Mouse (Mus musculus): ENCODE results near the gene Mvp. TPM values are rescaled to one million over a fixed set of nuclear protein-coding genes. Genes with fewer than 3 reads are reported as not detected.

Mvp gene
- polyA plus RNA-seq, 2 experiments, result 7.9 TPM

DNA sequence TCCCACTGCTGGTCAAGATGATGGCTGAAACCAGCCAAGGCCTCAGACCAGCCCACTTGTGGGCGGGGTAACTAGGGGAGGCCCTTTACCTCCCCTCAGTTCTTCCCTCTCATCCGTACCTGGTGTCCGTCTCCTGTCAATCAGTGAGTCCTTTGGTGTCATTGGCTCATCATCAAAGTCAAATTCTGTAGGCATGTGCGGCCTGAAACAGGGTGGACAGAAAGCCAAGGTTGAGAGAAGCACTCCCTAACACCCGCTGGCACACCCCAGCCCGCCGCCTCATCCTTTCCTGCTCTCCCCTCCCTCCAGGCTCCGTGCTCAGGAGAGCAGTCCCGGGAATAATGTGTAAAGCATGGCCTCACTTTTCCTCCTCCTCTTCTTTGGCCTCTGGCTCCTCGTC lies 1.7 kb upstream of the Mvp start:
- WGBS, result 2% methylated on average over 10 of the region's 10 CpGs
- Histone ChIP-seq H3K4me3 (replicated peaks; ENCODE audit: low read length) (peak overlapping the region; percentile 75), H3K36me3 (ENCODE audit: control insufficient read depth, insufficient read depth, low read length) (peaks cover 35% of the 10 kb centered on the region), H3K9me3 (ENCODE audit: control insufficient read depth, low read length) (no peaks in the 10 kb centered on the region), H3K27ac (replicated peaks; ENCODE audit: low read depth, low read length) (peak overlapping the region; percentile 93), H3K4me1 (ENCODE audit: control insufficient read depth, insufficient read depth, low read length) (peaks cover 37% of the 10 kb centered on the region), H3K4me2 (replicated peaks; ENCODE audit: low read depth, low read length, severe bottlenecking) (peak overlapping the region; percentile 90), H3K27me3 (ENCODE audit: control insufficient read depth, insufficient read depth, low read length) (no peaks in the 10 kb centered on the region), H3K9ac (ENCODE audit: low read depth, low read length, severe bottlenecking) (peak overlapping the region; percentile 80)
- no peak for ATAC-seq (ENCODE audit: low FRiP score, low read depth)
- TF ChIP-seq POLR2A (IDR thresholded peaks at IDR 0.05; ENCODE audit: borderline replicate concordance, extremely low read depth, insufficient read depth, insufficient read length), result no peak
- peak; percentile 47 for DNase-seq (ENCODE audit: low spot score)

DNA sequence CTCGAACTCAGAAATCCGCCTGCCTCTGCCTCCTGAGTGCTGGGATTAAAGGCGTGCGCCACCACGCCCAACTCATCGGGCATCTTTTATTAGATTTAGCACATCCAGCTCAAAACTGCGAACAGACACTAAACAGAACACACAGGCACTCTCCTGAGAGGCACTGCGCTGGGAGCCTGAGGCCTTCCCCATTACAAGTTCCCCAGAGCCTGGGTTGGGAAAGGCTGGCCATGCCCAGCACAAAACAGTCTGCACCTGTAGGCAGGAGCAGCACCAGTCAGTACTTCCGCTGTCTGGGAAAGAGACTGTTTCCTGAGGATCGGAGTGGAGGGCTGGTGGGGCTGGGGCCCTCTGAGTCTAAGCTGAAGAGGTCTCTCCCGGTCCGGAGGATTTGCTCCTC lies 572 bp upstream of the Mvp start:
- H3K9me3 ChIP-seq (ENCODE audit: control insufficient read depth, low read length), result no peaks in the 10 kb centered on the region
- peaks cover 35% of the 10 kb centered on the region for H3K36me3 ChIP-seq (ENCODE audit: control insufficient read depth, insufficient read depth, low read length)
- H3K4me2 ChIP-seq (replicated peaks; ENCODE audit: low read depth, low read length, severe bottlenecking), result 0 out of 2 replicates have a peak overlapping the region, but pooled peaks have one; percentile 90
- peaks cover 28% of the 10 kb centered on the region for H3K4me1 ChIP-seq (ENCODE audit: control insufficient read depth, insufficient read depth, low read length)
- H3K9ac ChIP-seq (ENCODE audit: low read depth, low read length, severe bottlenecking), result peak overlapping the region; percentile 25; the same call in 1 of the 2 replicates
- WGBS, result 87% methylated on average over 12 of the region's 12 CpGs
- no peak overlapping the region for H3K4me3 ChIP-seq (replicated peaks; ENCODE audit: low read length)
- no peak for TF ChIP-seq POLR2A (IDR thresholded peaks at IDR 0.05; ENCODE audit: borderline replicate concordance, extremely low read depth, insufficient read depth, insufficient read length)
- DNase-seq (ENCODE audit: low spot score) (no peak), ATAC-seq (ENCODE audit: low FRiP score, low read depth) (no peak)
- no peaks in the 10 kb centered on the region for H3K27me3 ChIP-seq (ENCODE audit: control insufficient read depth, insufficient read depth, low read length)
- no peak overlapping the region for H3K27ac ChIP-seq (replicated peaks; ENCODE audit: low read depth, low read length)

DNA sequence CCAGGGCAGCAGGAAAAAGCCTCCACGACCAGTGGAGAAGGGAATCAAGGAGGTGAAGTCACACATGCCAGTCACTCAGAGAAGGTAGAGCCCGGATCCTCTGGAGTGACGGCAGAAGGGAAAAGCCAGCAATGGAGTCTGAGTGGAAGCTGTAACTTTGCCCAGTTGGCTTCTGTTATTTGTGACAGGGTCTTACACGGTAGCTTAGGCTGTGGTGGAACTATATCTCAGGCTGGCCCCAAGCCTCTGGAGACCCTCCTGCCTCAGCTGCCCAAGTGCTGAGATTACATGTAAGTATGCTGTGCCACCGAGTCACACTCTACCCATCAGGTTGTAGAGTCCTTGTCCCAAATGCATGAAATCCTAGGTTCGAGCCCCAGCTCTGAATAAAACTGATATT lies 1.0 kb downstream of the Mvp start:
- Histone ChIP-seq H3K4me3 (replicated peaks; ENCODE audit: low read length) (no peak overlapping the region), H3K9ac (ENCODE audit: low read depth, low read length, severe bottlenecking) (no peak overlapping the region), H3K4me2 (replicated peaks; ENCODE audit: low read depth, low read length, severe bottlenecking) (no peak overlapping the region), H3K27me3 (ENCODE audit: control insufficient read depth, insufficient read depth, low read length) (no peaks in the 10 kb centered on the region), H3K4me1 (ENCODE audit: control insufficient read depth, insufficient read depth, low read length) (peaks cover 19% of the 10 kb centered on the region), H3K36me3 (ENCODE audit: control insufficient read depth, insufficient read depth, low read length) (peaks cover 35% of the 10 kb centered on the region), H3K27ac (replicated peaks; ENCODE audit: low read depth, low read length) (no peak overlapping the region), H3K9me3 (ENCODE audit: control insufficient read depth, low read length) (no peaks in the 10 kb centered on the region)
- DNase-seq (ENCODE audit: low spot score), result no peak
- 92% methylated on average over 6 of the region's 6 CpGs for WGBS
- no peak for TF ChIP-seq POLR2A (IDR thresholded peaks at IDR 0.05; ENCODE audit: borderline replicate concordance, extremely low read depth, insufficient read depth, insufficient read length)
- ATAC-seq (ENCODE audit: low FRiP score, low read depth), result no peak

DNA sequence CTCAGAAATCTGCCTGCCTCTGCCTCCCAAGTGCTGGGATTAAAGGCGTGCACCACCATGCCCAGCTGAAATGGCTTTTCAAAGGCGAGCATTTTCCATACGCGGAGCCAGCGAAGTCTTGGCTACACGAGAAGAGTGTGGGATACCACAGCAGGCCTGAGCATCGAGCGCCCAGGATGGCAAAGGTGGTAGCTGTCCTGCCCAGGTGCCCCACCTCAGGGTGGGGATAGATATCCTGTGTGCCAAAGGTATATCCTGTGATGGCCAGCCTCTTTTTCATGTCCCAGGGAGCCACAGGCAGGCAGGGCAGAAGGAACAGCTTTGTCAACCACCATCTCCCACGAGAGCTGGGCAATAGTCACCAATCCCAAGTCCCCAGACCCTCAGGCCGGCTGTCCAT lies 1.6 kb downstream of the Mvp start:
- peaks cover 35% of the 10 kb centered on the region for H3K36me3 ChIP-seq (ENCODE audit: control insufficient read depth, insufficient read depth, low read length)

DNA sequence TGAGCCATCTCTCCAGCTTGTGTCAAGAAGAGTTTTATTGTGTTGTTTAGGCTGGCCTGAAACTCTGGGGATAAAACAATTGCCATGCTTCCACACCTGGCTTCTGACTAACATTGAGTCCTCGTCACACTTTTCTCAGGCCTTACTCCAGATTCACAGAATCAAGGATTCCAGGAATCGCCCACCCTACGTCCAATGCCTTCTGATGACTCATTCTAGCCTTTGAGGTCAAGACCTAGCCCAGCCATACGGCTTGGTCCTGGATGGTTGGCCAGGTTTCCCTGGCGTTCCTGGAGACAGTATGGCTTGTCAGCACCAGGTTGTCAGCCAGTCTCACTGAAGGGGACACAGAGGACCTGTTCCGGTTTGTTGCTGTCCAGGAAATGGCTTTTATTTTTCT lies 2.0 kb downstream of the Mvp start:
- Histone ChIP-seq H3K27me3 (ENCODE audit: control insufficient read depth, insufficient read depth, low read length) (no peaks in the 10 kb centered on the region), H3K4me1 (ENCODE audit: control insufficient read depth, insufficient read depth, low read length) (peaks cover 10% of the 10 kb centered on the region), H3K36me3 (ENCODE audit: control insufficient read depth, insufficient read depth, low read length) (peaks cover 35% of the 10 kb centered on the region), H3K4me2 (replicated peaks; ENCODE audit: low read depth, low read length, severe bottlenecking) (no peak overlapping the region), H3K9me3 (ENCODE audit: control insufficient read depth, low read length) (no peaks in the 10 kb centered on the region), H3K27ac (replicated peaks; ENCODE audit: low read depth, low read length) (no peak overlapping the region), H3K9ac (ENCODE audit: low read depth, low read length, severe bottlenecking) (no peak overlapping the region), H3K4me3 (replicated peaks; ENCODE audit: low read length) (no peak overlapping the region)
- 88% methylated on average over 6 of the region's 6 CpGs for WGBS
- ATAC-seq (ENCODE audit: low FRiP score, low read depth) (no peak), DNase-seq (ENCODE audit: low spot score) (no peak)
- TF ChIP-seq POLR2A (IDR thresholded peaks at IDR 0.05; ENCODE audit: borderline replicate concordance, extremely low read depth, insufficient read depth, insufficient read length), result no peak

More for the DNA sequence above, 1.6 kb downstream of the Mvp start:
- Histone ChIP-seq H3K4me2 (replicated peaks; ENCODE audit: low read depth, low read length, severe bottlenecking) (no peak overlapping the region), H3K4me3 (replicated peaks; ENCODE audit: low read length) (no peak overlapping the region), H3K27me3 (ENCODE audit: control insufficient read depth, insufficient read depth, low read length) (no peaks in the 10 kb centered on the region), H3K9me3 (ENCODE audit: control insufficient read depth, low read length) (no peaks in the 10 kb centered on the region), H3K27ac (replicated peaks; ENCODE audit: low read depth, low read length) (no peak overlapping the region), H3K9ac (ENCODE audit: low read depth, low read length, severe bottlenecking) (no peak overlapping the region), H3K4me1 (ENCODE audit: control insufficient read depth, insufficient read depth, low read length) (peaks cover 14% of the 10 kb centered on the region)
- 98% methylated on average over 10 of the region's 10 CpGs for WGBS
- DNase-seq (ENCODE audit: low spot score) (no peak), ATAC-seq (ENCODE audit: low FRiP score, low read depth) (no peak)
- TF ChIP-seq POLR2A (IDR thresholded peaks at IDR 0.05; ENCODE audit: borderline replicate concordance, extremely low read depth, insufficient read depth, insufficient read length), result no peak

DNA sequence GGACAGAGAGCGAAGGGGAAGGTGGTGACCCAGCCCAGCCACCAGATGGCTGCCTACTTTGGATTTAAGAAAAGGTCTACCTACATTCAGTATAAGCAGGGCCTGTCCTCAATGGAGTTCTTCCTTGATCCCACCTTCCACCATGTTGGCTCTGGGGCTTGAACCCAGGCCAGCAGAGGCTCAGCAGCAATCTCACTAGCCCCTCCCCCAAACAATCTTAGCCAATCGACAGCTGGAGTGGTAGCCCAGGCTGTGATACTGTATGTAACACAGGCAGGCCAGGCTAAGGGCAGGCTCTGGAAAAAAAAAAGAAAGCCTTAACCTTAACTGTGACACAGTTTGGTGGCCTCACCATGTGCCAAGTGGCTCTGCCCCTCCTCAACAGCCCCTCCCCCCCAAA lies 2.7 kb downstream of the Mvp start:
- ATAC-seq (ENCODE audit: low FRiP score, low read depth), result no peak
- DNase-seq (ENCODE audit: low spot score), result no peak

More for the DNA sequence above, 2.7 kb downstream of the Mvp start:
- H3K27me3 ChIP-seq (ENCODE audit: control insufficient read depth, insufficient read depth, low read length), result no peaks in the 10 kb centered on the region
- no peak overlapping the region for H3K4me3 ChIP-seq (replicated peaks; ENCODE audit: low read length)
- H3K4me1 ChIP-seq (ENCODE audit: control insufficient read depth, insufficient read depth, low read length), result peaks cover 10% of the 10 kb centered on the region
- peaks cover 35% of the 10 kb centered on the region for H3K36me3 ChIP-seq (ENCODE audit: control insufficient read depth, insufficient read depth, low read length)
- H3K4me2 ChIP-seq (replicated peaks; ENCODE audit: low read depth, low read length, severe bottlenecking), result no peak overlapping the region
- no peak overlapping the region for H3K27ac ChIP-seq (replicated peaks; ENCODE audit: low read depth, low read length)
- H3K9me3 ChIP-seq (ENCODE audit: control insufficient read depth, low read length), result no peaks in the 10 kb centered on the region
- WGBS, result 68% methylated on average over 2 of the region's 2 CpGs
- TF ChIP-seq POLR2A (IDR thresholded peaks at IDR 0.05; ENCODE audit: borderline replicate concordance, extremely low read depth, insufficient read depth, insufficient read length), result no peak
- no peak overlapping the region for H3K9ac ChIP-seq (ENCODE audit: low read depth, low read length, severe bottlenecking)

Measured in limb, embryonic 14.5 days (tissue).